Mouse (Mus musculus): ENCODE results near the gene Ccdc141. TPM values are rescaled to one million over a fixed set of nuclear protein-coding genes. Genes with fewer than 3 reads are reported as not detected.

Ccdc141 gene
- 10.4 TPM for polyA plus RNA-seq (2015; fragmentation: Illumina TruSeq; extraction: RNeasy Lipid Tissue Mini Kit (QIAGEN cat#74804); ENCODE audit: low read depth, low replicate concordance)

GRCm38 (mm10) chr2:77170633-77171105 is at the start of gene Ccdc141:
Ccdc141 (minus strand) TSS chr2:77170636.

GRCm38 (mm10) chr2:76982391-76983145 is 187.9 kb downstream of the Ccdc141 start, which contains the start of gene Ttn:
Ttn (minus strand) TSS chr2:76982547.

Other genes with a start within 250 kb of the Ccdc141 start
- 0.21 TPM for gene Ttn, start 188.1 kb downstream of the Ccdc141 start, polyA plus RNA-seq (2015; fragmentation: Illumina TruSeq; extraction: RNeasy Lipid Tissue Mini Kit (QIAGEN cat#74804); ENCODE audit: low read depth, low replicate concordance)
- gene Sestd1, start 110.0 kb upstream of the Ccdc141 start, polyA plus RNA-seq (2015; fragmentation: Illumina TruSeq; extraction: RNeasy Lipid Tissue Mini Kit (QIAGEN cat#74804); ENCODE audit: low read depth, low replicate concordance): 26.5 TPM